ENCODE assay signal across 12 mouse cellular contexts in genomic region chr4:139238612-139239011, GRCm38 (mm10). TPM values are rescaled to one million over a fixed set of nuclear protein-coding genes. Genes with fewer than 3 reads are reported as not detected.
A peak's percentile ranks its signal among the peaks of the same experiment; 100 is the strongest.
DNase-seq lines count a peak whose midpoint lies in the region; ATAC-seq and TF ChIP-seq lines count a peak whose summit lies in the region.
"Had no signal": no experiment of that assay in that cellular context is flagged by ENCODE, and none has a peak within 500 bp of the region (broad histone marks: within the 10 kb centered on the region; RNA-seq: fewer than 3 reads in every experiment).

No protein-coding gene starts in this region.

- no peaks in the 10 kb centered on the region for H3K9me3 ChIP-seq in kidney, embryonic 14.5 days (ENCODE audit: control insufficient read depth, low read length)
- H3K9me3 ChIP-seq in embryonic facial prominence, embryonic 10.5 days, result no peaks in the 10 kb centered on the region
- no peaks in the 10 kb centered on the region for H3K9me3 ChIP-seq in limb, embryonic 11.5 days (ENCODE audit: control insufficient read depth, low read length)
- H3K9me3 ChIP-seq: midbrain, embryonic 10.5 days had no signal

- peaks cover 40% of the 10 kb centered on the region for H3K4me1 ChIP-seq in kidney, embryonic 14.5 days (ENCODE audit: control insufficient read depth, insufficient read depth, low read length)
- peaks cover 69% of the 10 kb centered on the region for H3K4me1 ChIP-seq in embryonic facial prominence, embryonic 10.5 days
- H3K4me1 ChIP-seq in limb, embryonic 11.5 days (ENCODE audit: control insufficient read depth, insufficient read depth, low read length), result peaks cover 41% of the 10 kb centered on the region

- H3K27me3 ChIP-seq in kidney, embryonic 14.5 days (ENCODE audit: control insufficient read depth, insufficient read depth, low read length), result no peaks in the 10 kb centered on the region
- H3K27me3 ChIP-seq in embryonic facial prominence, embryonic 10.5 days (replicated peaks; ENCODE audit: low read depth, poor library complexity, severe bottlenecking), result no peaks in the 10 kb centered on the region
- no peaks in the 10 kb centered on the region for H3K27me3 ChIP-seq in limb, embryonic 11.5 days (ENCODE audit: control insufficient read depth, insufficient read depth, low read length)

- no peak for TF ChIP-seq CTCF in gastrocnemius, adult 2 months (IDR thresholded peaks at IDR 0.05)

- WGBS in kidney, embryonic 14.5 days, result 76% methylated on average over 16 of the region's 16 CpGs
- 86% methylated on average over 16 of the region's 16 CpGs for WGBS in embryonic facial prominence, embryonic 10.5 days
- 88% methylated on average over 16 of the region's 16 CpGs for WGBS in limb, embryonic 11.5 days

- intact Hi-C loops in gastrocnemius, adult 2 months (cut with DNase I), result no loop called here

- no peak overlapping the region; the same call in 1 of the 2 replicates for H3K9ac ChIP-seq in kidney, embryonic 14.5 days (ENCODE audit: low read depth, low read length)
- H3K9ac ChIP-seq in limb, embryonic 11.5 days (ENCODE audit: low read length), result no peak overlapping the region

- no peak for DNase-seq in gastrocnemius, adult 2 months
- no peak for DNase-seq in gastrocnemius, adult 18-20 months (ENCODE audit: low spot score)
- DNase-seq in kidney, adult 9 months, result no peak
- no peak for DNase-seq in embryonic facial prominence, embryonic 10.5 days (ENCODE audit: low spot score)
- DNase-seq in limb, embryonic 11.5 days (ENCODE audit: low spot score), result no peak
- no peak for DNase-seq in right cerebral cortex, adult 2 months (ENCODE audit: low spot score in 2 of 2)
- no peak for DNase-seq in spleen, adult 12 weeks (ENCODE audit: low spot score)
- DNase-seq: cerebellum, postnatal 36 days; heart, postnatal 4 days; thymus, postnatal 25 days had no signal

- H3K36me3 ChIP-seq in kidney, embryonic 14.5 days (ENCODE audit: control insufficient read depth, insufficient read depth, low read length), result peaks cover 30% of the 10 kb centered on the region
- peaks cover 59% of the 10 kb centered on the region for H3K36me3 ChIP-seq in embryonic facial prominence, embryonic 10.5 days (replicated peaks)
- H3K36me3 ChIP-seq in limb, embryonic 11.5 days (ENCODE audit: control insufficient read depth, insufficient read depth, low read length), result peaks cover 12% of the 10 kb centered on the region; the same call in 1 of the 2 replicates

- no peak overlapping the region for H3K4me2 ChIP-seq in kidney, embryonic 14.5 days (replicated peaks; ENCODE audit: low read depth, low read length)
- no peak overlapping the region for H3K4me2 ChIP-seq in limb, embryonic 11.5 days (ENCODE audit: low read depth, severe bottlenecking)

- no peak for ATAC-seq in kidney, embryonic 14.5 days (ENCODE audit: low FRiP score, low TSS enrichment)
- ATAC-seq in limb, embryonic 11.5 days (ENCODE audit: insufficient number of reproducible peaks, low FRiP score, low TSS enrichment, low read depth), result no peak

- H3K4me3 ChIP-seq in gastrocnemius, adult 2 months, result peak overlapping the region; percentile 47
- no peak overlapping the region for H3K4me3 ChIP-seq in kidney, embryonic 14.5 days (ENCODE audit: low read length)
- H3K4me3 ChIP-seq in embryonic facial prominence, embryonic 10.5 days, result peak overlapping the region; percentile 21; the same call in 1 of the 2 replicates
- no peak overlapping the region for H3K4me3 ChIP-seq in limb, embryonic 11.5 days (ENCODE audit: low read depth, low read length)
- H3K4me3 ChIP-seq: midbrain, embryonic 10.5 days had no signal

- peak overlapping the region; percentile 90 for H3K27ac ChIP-seq in gastrocnemius, adult 2 months
- H3K27ac ChIP-seq in kidney, embryonic 14.5 days (ENCODE audit: low read depth, low read length), result 0 out of 2 replicates have a peak overlapping the region, but pooled peaks have one; percentile 24
- peak overlapping the region; percentile 40; the same call in 1 of the 2 replicates for H3K27ac ChIP-seq in embryonic facial prominence, embryonic 10.5 days (replicated peaks)
- H3K27ac ChIP-seq in limb, embryonic 11.5 days (replicated peaks; ENCODE audit: low read depth, low read length), result peak overlapping the region; percentile 65; the same call in 1 of the 2 replicates
- H3K27ac ChIP-seq: midbrain, embryonic 10.5 days had no signal

RNA-seq across cellular contexts. Expression of gene Capzb, which starts 45.9 kb away (rescaled TPM):
- 100 to 1,000 TPM; 444 to 499 TPM for total RNA-seq in gastrocnemius, adult 2 months (2021)
- 100 to 1,000 TPM; 416 to 422 TPM for total RNA-seq in gastrocnemius, adult 18-20 months (2021)
- 256 and 319 TPM in 2 replicates for polyA plus RNA-seq in kidney, embryonic 14.5 days (2014; fragmentation: Nextera tagmentation; extraction: Ambion mirVana)
- 388 and 409 TPM in 2 replicates for polyA plus RNA-seq in embryonic facial prominence, embryonic 10.5 days (2016; fragmentation: Nextera tagmentation; extraction: Ambion mirVana)
- 278 and 307 TPM in 2 replicates for polyA plus RNA-seq in limb, embryonic 11.5 days (2014; fragmentation: Nextera tagmentation; extraction: Ambion mirVana)

Comparison
In these comparisons a context has a peak if more than half of its experiments do, and no peak if none do; other contexts are left out.
1. H3K27ac ChIP-seq: peak in every context shown above with its lines; median percentile 90 in gastrocnemius, adult 2 months; 65 in limb, embryonic 11.5 days; 40 in embryonic facial prominence, embryonic 10.5 days; 24 in kidney, embryonic 14.5 days.
2. H3K4me3 ChIP-seq: peak in gastrocnemius, adult 2 months (single experiment) and embryonic facial prominence, embryonic 10.5 days (single experiment); none in kidney, embryonic 14.5 days (single experiment) and limb, embryonic 11.5 days (single experiment).